Mouse (Mus musculus): ENCODE results near the gene Dnal1.

The Dnal1 gene

GRCm38 (mm10) chr12:84165631-84166373 is 51.6 kb downstream of the Dnal1 start:
- DNase-seq: peak; percentile 60

GRCm38 (mm10) chr12:84170610-84171009 is 56.4 kb downstream of the Dnal1 start:
- DNase-seq: no peak

GRCm38 (mm10) chr12:84172216-84172615 is 58.0 kb downstream of the Dnal1 start:
- DNase-seq: no peak

- no peak for DNase-seq
Measured at GRCm38 (mm10) chr12:84172862-84173261, 58.7 kb downstream of the Dnal1 start.

- no peak for DNase-seq
Measured at GRCm38 (mm10) chr12:84173309-84173915, 59.2 kb downstream of the Dnal1 start.

GRCm38 (mm10) chr12:84174190-84174811 is 60.1 kb downstream of the Dnal1 start:
- DNase-seq: peak; percentile 67

DNA sequence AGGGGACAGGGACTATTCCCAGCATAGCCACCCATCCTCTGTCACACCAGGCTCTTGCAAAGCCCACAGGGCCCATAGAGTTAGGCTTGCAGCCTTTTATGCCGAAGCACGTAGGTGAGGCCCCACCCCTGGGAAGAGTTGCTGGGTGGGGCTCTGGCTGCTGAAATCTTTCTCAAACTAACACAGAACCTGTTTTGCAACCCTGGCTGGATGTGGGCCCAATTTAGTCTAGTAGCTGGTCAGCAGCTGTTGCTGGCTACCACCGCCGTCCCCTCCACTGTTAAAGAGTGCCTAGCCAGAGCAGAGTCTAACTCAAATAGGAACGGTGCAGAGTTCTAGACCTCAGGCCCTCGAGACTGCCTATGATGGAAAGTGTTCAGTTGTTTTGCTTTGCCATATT is 60.7 kb downstream of the Dnal1 start:
- DNase-seq: peak; percentile 97

DNA sequence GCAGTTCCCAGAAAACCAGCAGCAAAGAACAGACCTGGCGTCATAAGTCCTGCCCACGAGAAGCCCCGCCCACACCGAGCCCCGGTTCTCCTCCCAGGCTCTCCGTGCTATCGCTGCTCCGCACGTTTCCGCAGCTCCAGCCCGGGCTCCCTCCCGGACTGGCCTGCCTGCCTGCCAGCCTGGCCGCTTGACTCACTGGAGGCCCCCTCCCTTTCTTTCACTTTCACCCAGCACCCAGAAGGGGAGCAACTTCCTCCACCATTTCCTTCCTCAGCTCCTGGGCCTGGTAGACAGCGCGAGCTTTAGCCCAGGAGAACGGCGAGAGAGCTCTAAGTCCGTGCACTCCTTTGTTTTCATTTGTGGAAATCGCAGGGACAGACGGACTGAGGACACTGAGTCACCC is 61.5 kb downstream of the Dnal1 start:
- peak; percentile 95 for DNase-seq

DNA sequence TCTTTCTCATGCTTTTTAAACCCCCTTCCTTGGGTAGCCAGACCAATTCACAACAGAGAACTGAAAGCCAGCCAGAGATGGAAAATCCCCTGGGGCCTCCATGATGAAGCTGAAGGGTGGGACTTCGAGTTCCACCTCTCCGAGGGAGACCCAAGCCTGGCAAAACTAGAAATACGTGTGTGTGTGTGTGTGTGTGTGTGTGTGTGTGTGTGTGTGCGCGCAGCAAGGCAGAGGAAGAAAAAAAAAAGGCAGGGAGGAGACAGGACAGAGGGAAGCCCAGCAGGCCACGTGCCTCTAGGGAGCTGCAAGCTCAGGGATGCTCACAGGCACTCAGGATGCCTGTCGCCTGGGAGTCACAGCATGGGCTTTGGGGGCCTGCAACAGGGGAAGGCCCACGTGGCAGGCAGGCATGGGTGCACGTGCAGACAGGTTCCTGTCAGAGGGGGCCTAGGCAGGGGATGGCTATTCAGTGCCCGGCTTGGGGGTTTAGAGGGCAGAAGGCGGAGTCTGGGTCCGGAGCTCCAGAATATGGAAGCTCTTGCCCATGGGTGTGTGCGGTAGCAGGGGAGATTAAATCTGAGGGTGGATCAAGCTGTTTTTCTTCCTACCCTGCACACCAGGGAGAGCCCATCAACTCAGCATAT is 62.1 kb downstream of the Dnal1 start:
- DNase-seq: peak; percentile 37

DNA sequence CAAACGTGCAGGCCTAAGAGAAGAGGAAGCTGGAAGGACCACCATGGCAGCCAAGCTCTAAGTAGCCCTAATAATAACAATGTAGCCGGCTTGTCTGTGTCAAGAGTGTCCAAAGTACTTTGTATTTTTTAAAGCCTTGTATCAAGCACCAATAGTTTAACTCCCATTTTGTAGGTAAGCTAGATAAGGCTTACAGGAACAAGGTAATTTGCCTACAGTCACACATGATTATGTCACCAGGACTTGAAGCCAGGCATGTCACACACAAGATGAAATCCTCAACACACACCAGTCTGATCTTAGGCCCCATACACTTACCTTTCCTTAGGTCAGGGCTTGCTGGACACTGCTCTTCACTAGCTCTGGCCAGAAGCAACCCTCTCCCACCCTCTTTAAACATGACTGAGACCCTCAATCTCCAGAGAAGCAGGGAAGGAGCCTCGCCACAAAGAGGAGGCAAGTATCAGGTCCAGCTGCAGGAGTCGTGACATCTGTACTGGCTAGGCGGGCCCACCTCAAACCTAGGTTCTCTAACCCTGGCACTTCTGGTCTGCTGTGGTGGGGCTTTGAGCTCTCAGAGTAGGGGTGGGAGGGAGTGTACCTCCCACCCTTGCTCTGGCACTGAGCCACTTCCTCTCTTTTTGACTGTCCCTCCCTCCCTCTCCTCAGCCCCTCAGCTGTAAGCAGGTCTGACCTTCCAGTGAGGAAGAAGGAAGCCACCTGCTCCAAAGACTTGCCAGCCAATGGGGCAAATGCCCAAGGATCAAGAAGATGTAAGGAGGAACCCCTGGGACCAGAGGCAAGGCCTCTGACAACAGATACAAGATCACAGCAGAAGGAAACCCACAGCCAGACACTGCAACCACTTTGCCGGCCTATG is 63.0 kb downstream of the Dnal1 start:
- DNase-seq: no peak

- DNase-seq: no peak
Measured at GRCm38 (mm10) chr12:84178052-84178451, 63.9 kb downstream of the Dnal1 start.

- DNase-seq: peak; percentile 46
Measured at GRCm38 (mm10) chr12:84178652-84179445, 64.7 kb downstream of the Dnal1 start.

- no peak for DNase-seq
Measured at GRCm38 (mm10) chr12:84180090-84180489, 65.9 kb downstream of the Dnal1 start.

GRCm38 (mm10) chr12:84180701-84181435 is 66.7 kb downstream of the Dnal1 start:
- DNase-seq: peak; percentile 93

DNA sequence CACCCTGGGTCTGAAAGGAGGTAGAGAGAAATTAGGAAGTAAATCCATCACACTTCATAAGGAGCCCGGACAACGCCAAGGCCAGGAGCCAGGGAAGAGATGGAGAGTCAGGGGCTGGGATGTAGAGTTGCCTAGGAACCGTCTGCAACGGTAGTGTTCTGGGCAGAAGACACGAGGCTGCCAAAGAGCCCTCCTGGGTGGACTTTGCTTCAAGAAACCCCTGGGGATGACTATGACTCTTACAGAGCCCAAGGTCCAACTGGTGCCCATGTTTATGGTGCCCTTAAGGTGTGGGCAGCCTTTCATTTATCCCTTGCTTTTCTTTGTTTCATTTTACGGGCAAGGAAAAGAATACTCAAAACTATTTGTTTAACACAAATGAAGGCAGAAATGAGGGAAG is 67.8 kb downstream of the Dnal1 start:
- no peak for DNase-seq

GRCm38 (mm10) chr12:84184979-84185378 is 70.8 kb downstream of the Dnal1 start:
- DNase-seq: no peak

- no peak for DNase-seq
Measured at GRCm38 (mm10) chr12:84185547-84185946, 71.4 kb downstream of the Dnal1 start.

- DNase-seq: no peak
Measured at GRCm38 (mm10) chr12:84186536-84186935, 72.4 kb downstream of the Dnal1 start.

- DNase-seq: peak; percentile 93
Measured at GRCm38 (mm10) chr12:84186950-84187349, 72.8 kb downstream of the Dnal1 start.

GRCm38 (mm10) chr12:84187752-84188601 is 73.8 kb downstream of the Dnal1 start:
- DNase-seq: peak; percentile 65

Data from lung, postnatal 36 days (tissue).